ENCODE assay signal across 8 mouse cellular contexts in the genomic region with DNA sequence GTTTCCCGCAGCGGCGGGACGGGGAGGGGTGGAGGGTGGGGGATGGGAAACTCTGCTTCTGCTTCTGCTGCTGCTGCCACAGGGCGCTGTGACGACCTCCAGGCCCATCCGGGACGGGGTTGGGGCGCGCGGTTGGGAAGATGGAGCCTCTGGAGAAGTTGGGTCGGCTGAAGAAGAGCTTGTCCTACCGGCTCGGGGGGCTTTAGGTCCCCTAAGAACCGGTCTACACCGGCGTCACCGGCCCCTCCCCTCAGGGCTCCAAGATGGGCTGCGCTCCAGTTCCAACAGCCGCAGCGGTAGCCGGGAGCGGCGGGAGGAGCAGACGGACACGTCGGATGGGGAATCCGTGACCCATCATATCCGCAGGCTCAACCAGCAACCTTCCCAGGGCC. TPM values are rescaled to one million over a fixed set of nuclear protein-coding genes. Genes with fewer than 3 reads are reported as not detected.
DNase-seq lines count a peak whose midpoint lies in the region; ATAC-seq and TF ChIP-seq lines count a peak whose summit lies in the region.

No protein-coding gene starts in this region.

- DNase-seq in adrenal gland, adult 18-20 months (ENCODE audit: low spot score in 2 of 2) = peak; percentile 47 to 50
- peak; percentile 74 to 80 for DNase-seq in cerebellum, postnatal 14 days
- peak; percentile 79 for DNase-seq in gastrocnemius, adult 2 months
- DNase-seq in hindbrain, embryonic 14.5 days (ENCODE audit: low spot score) = no peak
- peak; percentile 39 to 52 for DNase-seq in left cerebral cortex, adult 8-10 months (ENCODE audit: low spot score in 2 of 2)
- peak; percentile 51 for DNase-seq in lung, postnatal 36 days
- no peak for DNase-seq in natural killer cell, adult 2 months (ENCODE audit: low spot score in 2 of 2)

- H3K4me3 ChIP-seq in gastrocnemius, adult 2 months = peak overlapping the region; percentile 96
- H3K4me3 ChIP-seq in hindbrain, embryonic 14.5 days (replicated peaks; ENCODE audit: low read length) = peak overlapping the region; percentile 57
- H3K4me3 ChIP-seq in small intestine, adult 2 months (ENCODE audit: low read depth, low read length) = peak overlapping the region; percentile 75

- H3K9me3 ChIP-seq in hindbrain, embryonic 14.5 days (ENCODE audit: control insufficient read depth, low read length) = no peaks in the 10 kb centered on the region

- peaks cover 51% of the 10 kb centered on the region for H3K36me3 ChIP-seq in hindbrain, embryonic 14.5 days (replicated peaks; ENCODE audit: control insufficient read depth, insufficient read depth)
- H3K36me3 ChIP-seq in small intestine, adult 2 months (ENCODE audit: control insufficient read depth, insufficient read depth, low read length) = peaks cover 25% of the 10 kb centered on the region

- intact Hi-C loops in gastrocnemius, adult 2 months (cut with DNase I) = loop anchor here (10.0 kb wide), 1 partner anchor 156 kb away; a partner anchor contains a TSS

- H3K4me2 ChIP-seq in hindbrain, embryonic 14.5 days (replicated peaks) = peak overlapping the region; percentile 91

- peaks cover 14% of the 10 kb centered on the region for H3K4me1 ChIP-seq in hindbrain, embryonic 14.5 days (replicated peaks; ENCODE audit: control insufficient read depth, insufficient read depth, low read length)
- peaks cover 11% of the 10 kb centered on the region; the same call in 1 of the 2 replicates for H3K4me1 ChIP-seq in small intestine, adult 2 months (ENCODE audit: control insufficient read depth, insufficient read depth, insufficient read length, low read length)

- peak overlapping the region; percentile 76 for H3K9ac ChIP-seq in hindbrain, embryonic 14.5 days

- ATAC-seq in hindbrain, embryonic 14.5 days (ENCODE audit: low FRiP score) = peak; percentile 22; the same call in 1 of the 2 replicates

- no peaks in the 10 kb centered on the region for H3K27me3 ChIP-seq in hindbrain, embryonic 14.5 days (ENCODE audit: control insufficient read depth, insufficient read depth, low read length)
- H3K27me3 ChIP-seq in small intestine, adult 2 months (ENCODE audit: control insufficient read depth, insufficient read depth, low read length) = no peaks in the 10 kb centered on the region

- no peak for TF ChIP-seq POLR2A in small intestine, adult 2 months (IDR thresholded peaks at IDR 0.05; ENCODE audit: low read depth, low read length)

- H3K27ac ChIP-seq in gastrocnemius, adult 2 months = peak overlapping the region; percentile 94
- peak overlapping the region; percentile 95 for H3K27ac ChIP-seq in hindbrain, embryonic 14.5 days
- H3K27ac ChIP-seq in small intestine, adult 2 months (ENCODE audit: insufficient read depth, low read depth, low read length) = peak overlapping the region; percentile 80

- WGBS in hindbrain, embryonic 14.5 days = under 1% methylated on average over 25 of the region's 29 CpGs
- 1% methylated on average over 29 of the region's 29 CpGs for WGBS in small intestine, adult 2 months

- TF ChIP-seq CTCF in gastrocnemius, adult 2 months (IDR thresholded peaks at IDR 0.05) = no peak
- TF ChIP-seq CTCF in small intestine, adult 2 months (IDR thresholded peaks at IDR 0.05; ENCODE audit: extremely low read depth, insufficient read length, insufficient replicate concordance, low read depth, low read length) = no peak

RNA-seq across cellular contexts. Expression of a gene that starts 0.3 kb away (rescaled TPM):
- total RNA-seq in adrenal gland, adult 18-20 months (2021) = 10 to 100 TPM; 17.5 to 22.8 TPM
- total RNA-seq in gastrocnemius, adult 2 months (2021) = 1 to 10 TPM; 2.6 to 2.8 TPM
- polyA plus RNA-seq in hindbrain, embryonic 14.5 days (2014; fragmentation: Nextera tagmentation; extraction: Ambion mirVana) = 70.4 and 83.1 TPM in 2 replicates
- total RNA-seq in left cerebral cortex, adult 8-10 months (2022) = 10 to 100 TPM; 35.3 to 44.5 (median 38.4) TPM
- 5.5 and 7.8 TPM in 2 replicates for polyA plus RNA-seq in small intestine, adult 2 months (2012; rRNA removed)

RNA-seq across cellular contexts. Expression of a gene that starts 0.7 kb away (rescaled TPM):
- 10 to 100 TPM; 47.9 to 55.9 TPM for total RNA-seq in adrenal gland, adult 18-20 months (2021)
- 10 to 100 TPM; 19.8 to 20.9 TPM for total RNA-seq in gastrocnemius, adult 2 months (2021)
- 46.8 and 52.2 TPM in 2 replicates for polyA plus RNA-seq in hindbrain, embryonic 14.5 days (2014; fragmentation: Nextera tagmentation; extraction: Ambion mirVana)
- 100 to 1,000 TPM; 180 to 196 (median 184) TPM for total RNA-seq in left cerebral cortex, adult 8-10 months (2022)
- 13.1 and 24.7 TPM in 2 replicates for polyA plus RNA-seq in small intestine, adult 2 months (2012; rRNA removed)

RNA-seq across cellular contexts. Expression of a gene that starts 10.8 kb away (rescaled TPM):
- total RNA-seq in adrenal gland, adult 18-20 months (2021) = 10 to 100 TPM; 80.0 to 95.8 TPM
- total RNA-seq in gastrocnemius, adult 2 months (2021) = 10 to 100 TPM; 72.1 to 74.9 TPM
- 65.5 and 74.9 TPM in 2 replicates for polyA plus RNA-seq in hindbrain, embryonic 14.5 days (2014; fragmentation: Nextera tagmentation; extraction: Ambion mirVana)
- 10 to 100 TPM; 60.6 to 75.4 (median 65.0) TPM for total RNA-seq in left cerebral cortex, adult 8-10 months (2022)
- 52.7 and 84.9 TPM in 2 replicates for polyA plus RNA-seq in small intestine, adult 2 months (2012; rRNA removed)

RNA-seq across cellular contexts. Expression of a gene that starts 40.0 kb away (rescaled TPM):
- total RNA-seq in adrenal gland, adult 18-20 months (2021) = 1 to 10 TPM; 7.5 to 8.1 TPM
- total RNA-seq in gastrocnemius, adult 2 months (2021) = 1 to 10 TPM; 2.0 to 2.5 TPM
- polyA plus RNA-seq in hindbrain, embryonic 14.5 days (2014; fragmentation: Nextera tagmentation; extraction: Ambion mirVana) = 9.1 and 11.7 TPM in 2 replicates
- total RNA-seq in left cerebral cortex, adult 8-10 months (2022) = 1 to 10 TPM; 1.1 to 3.3 (median 1.6) TPM
- 0.98 and 5.4 TPM in 2 replicates for polyA plus RNA-seq in small intestine, adult 2 months (2012; rRNA removed)

RNA-seq across cellular contexts. Expression of a gene that starts 52.3 kb away (rescaled TPM):
- total RNA-seq in adrenal gland, adult 18-20 months (2021) = 100 to 1,000 TPM in 1 of 2 experiments, 10 to 100 TPM in 1; 68.0 to 139 TPM
- 1 to 10 TPM; 6.3 to 9.2 TPM for total RNA-seq in gastrocnemius, adult 2 months (2021)
- 3.0 and 4.1 TPM in 2 replicates for polyA plus RNA-seq in hindbrain, embryonic 14.5 days (2014; fragmentation: Nextera tagmentation; extraction: Ambion mirVana)
- 10 to 100 TPM; 15.9 to 25.5 (median 21.3) TPM for total RNA-seq in left cerebral cortex, adult 8-10 months (2022)
- 268 and 784 TPM in 2 replicates for polyA plus RNA-seq in small intestine, adult 2 months (2012; rRNA removed)

Comparison
In these comparisons a context has a peak if more than half of its experiments do, and no peak if none do; other contexts are left out.
1. DNase-seq: peak in adrenal gland, adult 18-20 months (2 of 2), cerebellum, postnatal 14 days (2 of 2), gastrocnemius, adult 2 months (single experiment), left cerebral cortex, adult 8-10 months (2 of 2) and lung, postnatal 36 days (single experiment); none in hindbrain, embryonic 14.5 days (single experiment) and natural killer cell, adult 2 months (0 of 2).
2. RNA of a gene that starts 0.3 kb away (total RNA-seq): 35.3 to 44.5 TPM in left cerebral cortex, adult 8-10 months and 17.5 to 22.8 TPM in adrenal gland, adult 18-20 months; 2.6 to 2.8 TPM in gastrocnemius, adult 2 months; every median in the first group is over 4 times any median in the second.
3. Peak in every context shown above with its lines, with median percentiles within 50 percentile points of each other: H3K27ac ChIP-seq and H3K4me3 ChIP-seq.